Mouse (Mus musculus) CD4-positive helper T cell, adult 2 months (primary cell): ENCODE results near the gene Zcchc2.

Experiments used
- DNase-seq: peaks from one replicate; pipeline ENCODE4 v3.0.0-alpha.2; 2012; ENCODE audit warnings: low read depth, missing footprints, low spot score

The Zcchc2 gene

GRCm38 (mm10) chr1:106036861-106037599 is 46.8 kb downstream of the Zcchc2 start:
- DNase-seq: peak; percentile 45

DNA sequence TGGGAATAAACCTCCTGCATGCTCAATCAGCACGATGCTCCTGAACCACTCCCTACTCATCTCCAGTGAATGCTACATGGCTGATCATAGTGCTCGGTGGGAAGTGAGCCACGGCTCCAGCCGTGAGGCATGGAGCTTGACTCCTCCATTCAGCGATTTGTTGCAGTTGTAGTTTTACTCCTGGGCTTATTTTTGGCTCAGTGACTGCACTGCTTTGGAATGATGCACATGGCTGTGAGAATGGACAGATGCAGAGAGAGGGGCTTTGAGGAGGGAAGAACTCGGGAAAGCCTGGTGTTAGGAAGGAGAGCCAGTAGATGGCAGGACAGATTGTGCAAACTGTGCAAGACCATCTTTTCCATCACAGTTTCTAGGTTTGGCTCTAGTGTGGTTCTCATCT is 49.1 kb downstream of the Zcchc2 start:
- no peak for DNase-seq

DNA sequence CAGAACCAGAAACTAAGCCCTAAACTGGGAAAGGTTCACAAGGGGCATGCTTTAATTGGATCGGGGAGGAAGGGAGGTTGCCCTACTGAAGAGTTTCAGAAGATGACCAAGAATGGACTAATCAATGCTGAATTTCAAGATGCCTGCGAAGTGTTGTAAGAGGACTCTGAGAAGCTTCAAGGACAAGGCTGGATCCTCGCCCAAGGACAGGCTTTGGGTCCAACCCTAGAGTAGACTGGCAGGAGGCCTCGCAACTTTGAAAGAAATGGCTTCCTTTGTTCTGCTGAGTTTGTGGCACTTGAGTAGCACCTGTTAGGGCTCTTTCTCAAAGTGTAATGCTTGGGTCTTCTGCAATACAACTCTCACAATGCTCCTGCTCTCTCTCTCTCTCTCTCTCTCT is 50.1 kb downstream of the Zcchc2 start:
- no peak for DNase-seq

DNA sequence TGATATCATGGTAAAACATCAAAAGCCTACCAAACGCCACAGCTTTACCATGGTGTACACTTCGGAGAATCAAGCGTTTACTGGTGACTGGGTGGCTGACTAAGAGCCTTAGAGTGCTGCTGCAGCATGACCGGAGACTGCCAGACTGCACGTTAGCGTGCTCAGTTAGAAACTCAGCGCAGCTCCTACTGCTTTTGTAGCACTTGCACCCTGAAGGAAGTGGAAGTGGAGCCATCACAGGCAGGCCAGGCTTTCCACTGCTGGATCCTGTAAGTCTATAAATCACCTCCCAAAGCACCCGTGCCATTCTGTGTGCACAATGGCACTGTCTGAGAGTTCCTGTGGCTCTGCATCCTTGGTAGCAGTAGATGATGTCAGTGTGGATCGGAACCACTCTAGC is 52.0 kb downstream of the Zcchc2 start:
- DNase-seq: no peak

DNA sequence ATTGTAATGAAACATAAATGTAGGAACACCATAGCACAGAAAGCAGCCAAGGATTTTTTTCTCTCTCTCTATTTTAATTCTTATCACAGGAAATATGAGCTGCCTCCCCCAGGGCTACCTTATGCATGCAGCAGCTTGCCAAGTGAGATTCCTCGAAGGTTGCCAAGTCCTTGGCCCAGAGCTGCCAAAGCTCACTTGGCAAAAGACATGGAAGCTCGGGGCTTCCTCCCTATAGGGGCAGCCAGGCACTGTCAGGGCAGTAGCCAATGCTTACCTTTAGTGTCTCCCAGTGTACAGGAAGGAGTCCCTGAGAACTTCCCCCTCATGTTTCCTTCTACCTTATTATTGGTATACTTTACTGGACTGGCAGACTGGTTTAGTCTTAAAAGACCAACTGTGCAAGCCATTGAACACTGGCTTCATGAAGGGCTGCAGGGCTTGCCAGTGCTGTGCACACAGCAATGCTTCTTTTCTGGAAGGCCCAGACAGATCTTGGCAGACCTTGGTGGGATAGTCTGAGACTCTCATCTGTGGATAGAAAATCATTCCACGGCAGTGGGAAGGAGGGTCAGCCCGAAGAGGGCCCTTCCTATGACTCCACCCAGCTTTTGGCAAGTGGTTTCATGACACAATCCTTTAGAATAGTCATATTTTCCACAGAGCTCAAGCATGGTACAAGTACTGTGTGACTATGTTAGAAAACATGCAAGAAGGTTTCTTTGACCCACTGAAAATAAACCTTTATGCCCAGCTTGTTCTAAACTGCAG is 53.0 kb downstream of the Zcchc2 start:
- no peak for DNase-seq

DNA sequence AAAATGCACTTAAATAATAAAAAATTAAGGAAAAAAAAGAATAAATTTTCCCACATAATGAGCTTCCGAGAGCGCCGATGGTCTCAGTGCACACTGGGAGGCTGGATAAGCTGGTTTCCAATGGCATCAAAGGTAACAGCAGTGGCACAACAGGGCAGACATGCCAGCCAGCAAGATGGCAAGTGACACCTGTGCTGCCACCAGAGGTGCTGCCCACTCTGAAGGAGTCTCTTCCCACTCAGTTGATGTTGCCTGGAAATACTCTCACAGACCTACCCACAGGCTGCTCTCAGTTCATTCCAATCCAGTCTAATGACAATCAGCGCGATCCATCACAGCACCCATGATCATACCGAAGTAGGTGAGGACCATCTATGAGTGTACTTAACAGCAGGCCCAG is 58.8 kb downstream of the Zcchc2 start:
- DNase-seq: no peak

DNA sequence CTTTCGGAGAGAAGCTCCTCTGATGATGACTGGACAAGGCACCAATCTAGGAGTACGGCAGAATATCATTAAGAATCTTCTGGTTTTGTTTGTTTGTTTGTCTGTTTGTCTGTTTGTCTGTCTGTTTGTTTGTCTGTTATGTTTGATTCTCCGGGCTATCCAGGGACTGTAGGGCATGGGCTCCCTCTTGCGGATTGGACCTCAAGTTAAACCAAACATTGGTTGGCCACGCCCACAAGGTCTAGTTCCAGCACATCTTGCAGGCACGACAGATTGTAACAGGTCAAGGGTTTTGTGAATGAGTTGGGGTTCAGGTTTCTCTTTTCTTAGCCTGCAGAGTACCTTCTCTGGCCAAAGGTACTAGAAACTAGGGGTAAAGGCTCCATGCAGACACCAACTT is 64.8 kb downstream of the Zcchc2 start:
- DNase-seq: no peak

DNA sequence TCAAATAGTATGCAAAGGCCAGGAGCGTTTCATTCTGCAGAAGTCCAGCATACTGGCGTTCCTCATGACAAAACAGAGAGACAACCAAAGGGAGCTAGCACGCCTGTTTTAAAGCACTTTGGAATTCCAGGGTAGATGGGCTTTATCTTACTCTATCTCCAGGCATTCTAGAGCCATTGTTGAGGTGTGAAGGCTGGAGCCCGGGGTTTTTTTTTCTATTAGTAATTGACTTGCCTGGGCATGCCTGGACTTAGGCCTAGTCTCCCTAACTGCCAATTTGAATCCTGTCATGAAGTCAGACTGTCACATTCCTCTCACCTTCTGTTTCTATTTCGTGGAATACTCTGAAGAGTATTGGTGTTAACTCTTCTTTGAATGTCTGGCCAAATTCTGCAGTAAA is 68.1 kb downstream of the Zcchc2 start:
- DNase-seq: no peak

- no peak for DNase-seq
These were observed 69.5 kb downstream of the Zcchc2 start for GRCm38 (mm10) chr1:106059516-106060277.

DNA sequence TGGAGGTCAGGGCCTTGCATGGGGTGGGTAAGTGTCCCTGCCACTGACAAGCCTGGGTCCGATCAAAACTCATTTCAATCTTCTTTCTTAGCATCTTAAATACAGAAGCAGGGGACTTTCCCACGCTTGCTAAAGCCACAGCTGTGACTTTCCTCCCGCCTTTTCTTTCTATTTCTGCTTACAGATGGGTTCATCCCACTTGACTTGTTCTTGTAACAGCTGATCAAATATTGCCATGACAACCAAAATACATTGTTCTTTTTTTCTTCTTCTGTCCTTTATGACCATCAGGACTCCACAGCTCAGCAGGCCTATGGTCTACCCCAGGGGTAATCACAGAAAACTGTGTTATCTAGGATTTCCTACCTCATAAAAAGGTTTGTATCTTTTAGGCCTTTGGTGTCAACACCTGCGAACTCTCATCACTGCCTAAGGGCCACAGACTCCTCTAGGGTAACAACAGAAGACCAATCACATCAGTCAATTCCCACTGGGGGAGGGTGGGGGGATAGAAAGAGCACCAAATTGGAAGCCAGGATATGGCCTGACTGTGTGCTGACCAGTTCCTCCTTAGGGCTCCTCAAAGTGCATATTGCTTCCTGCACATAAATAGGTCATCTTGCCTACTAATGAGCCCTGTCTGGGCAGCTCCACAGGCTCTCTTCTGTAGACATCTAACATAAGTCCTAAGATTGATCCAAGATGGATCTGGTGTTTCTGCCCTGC is 71.1 kb downstream of the Zcchc2 start:
- no peak for DNase-seq

DNA sequence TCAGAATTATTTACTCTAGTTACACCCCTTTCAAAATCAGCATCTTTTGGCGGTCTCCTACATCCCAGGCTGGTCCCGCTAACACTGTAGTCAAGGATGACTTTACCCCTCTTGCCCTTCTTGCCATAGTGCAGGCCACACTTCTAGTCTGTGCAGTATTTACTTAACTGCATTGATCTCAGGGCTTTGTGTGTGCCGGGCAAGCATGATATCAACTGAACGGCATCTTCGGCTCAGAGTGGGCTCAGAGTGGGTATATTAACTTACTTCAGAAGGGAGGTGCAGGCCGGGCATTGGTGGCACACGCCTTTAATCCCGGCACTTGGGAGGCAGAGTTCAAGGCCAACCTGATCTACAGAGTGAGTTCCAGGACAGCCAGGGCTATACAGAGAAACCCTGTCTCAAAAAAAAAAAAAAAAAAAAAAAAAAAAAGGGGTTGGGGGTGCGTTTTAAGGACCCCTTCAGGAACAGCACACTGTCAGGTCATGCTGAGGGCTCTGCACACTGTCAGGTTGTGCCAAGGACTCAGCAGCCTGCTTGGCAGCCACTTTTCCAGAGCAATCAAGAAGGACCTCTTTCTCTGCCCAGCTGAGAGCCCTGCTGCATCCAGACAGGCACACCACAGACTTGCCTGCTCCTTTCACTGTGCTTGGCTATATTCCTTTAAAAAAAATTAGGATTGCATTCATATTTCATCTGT is 72.8 kb downstream of the Zcchc2 start:
- no peak for DNase-seq

DNA sequence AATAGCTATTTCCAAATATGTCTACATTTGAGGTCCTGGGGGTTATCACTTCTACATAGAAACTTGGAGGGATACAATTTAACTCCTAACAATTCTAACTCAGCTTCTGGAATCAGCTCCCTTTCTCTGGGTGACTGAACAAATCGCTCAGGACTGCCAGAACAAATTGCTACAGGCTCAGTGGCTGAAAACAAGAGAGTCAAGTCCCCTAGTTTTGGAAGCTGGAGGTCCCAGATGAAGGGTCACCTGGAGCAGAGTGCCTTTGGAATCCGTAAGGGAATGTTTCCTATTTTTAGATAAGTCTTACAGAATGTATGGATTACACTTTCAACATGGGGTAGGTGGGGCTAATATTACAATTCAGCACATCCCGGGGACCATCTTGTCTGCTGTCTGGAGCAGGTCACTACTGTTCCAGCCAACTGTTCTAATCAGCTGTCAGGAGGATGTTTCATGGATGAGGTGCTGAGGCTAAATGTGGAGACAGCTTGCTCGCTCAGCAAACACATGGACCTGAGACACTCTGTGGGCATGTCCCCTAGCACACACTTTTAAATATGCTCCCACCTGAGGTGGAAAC is 73.5 kb downstream of the Zcchc2 start:
- no peak for DNase-seq

DNA sequence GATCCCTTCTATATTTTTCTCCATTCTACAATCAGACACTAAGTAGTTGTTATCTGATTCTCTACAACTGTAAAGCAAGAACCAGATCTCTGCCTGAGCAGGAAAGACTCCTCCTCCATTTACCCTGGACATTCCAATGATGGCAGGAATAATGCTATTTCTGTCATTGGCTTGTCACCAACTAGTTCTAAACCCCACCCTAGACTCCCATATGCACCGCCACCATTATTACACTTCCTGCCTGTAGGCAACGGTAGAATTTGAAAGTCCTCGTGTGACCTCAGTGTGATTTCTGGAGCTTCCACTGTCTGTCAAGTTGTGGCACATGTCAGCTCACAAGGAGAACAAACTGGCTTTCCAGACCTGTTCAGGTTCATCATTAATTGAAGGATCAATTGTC is 74.1 kb downstream of the Zcchc2 start:
- no peak for DNase-seq

DNA sequence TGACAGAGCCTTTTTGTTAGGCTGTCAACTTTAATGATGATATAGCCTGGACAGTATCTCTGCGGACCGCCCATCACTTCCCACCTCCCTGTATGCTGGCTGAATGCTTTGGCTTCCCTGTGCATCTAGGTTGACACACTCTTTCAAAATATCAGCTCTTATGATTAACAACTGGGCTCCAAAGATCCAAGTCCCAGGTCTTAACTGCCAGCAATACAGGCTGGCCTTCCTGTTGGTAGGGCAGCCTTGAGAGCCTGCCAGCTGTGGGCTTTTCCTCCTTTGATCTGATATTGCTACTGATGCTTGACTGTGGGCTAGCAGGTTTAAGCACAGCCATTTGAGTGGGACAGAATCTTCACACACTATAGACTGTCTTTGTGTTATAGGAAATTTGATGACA is 74.5 kb downstream of the Zcchc2 start:
- DNase-seq: no peak

GRCm38 (mm10) chr1:106065679-106066078 is 75.5 kb downstream of the Zcchc2 start:
- no peak for DNase-seq

GRCm38 (mm10) chr1:106067306-106067705 is 77.1 kb downstream of the Zcchc2 start:
- no peak for DNase-seq

DNA sequence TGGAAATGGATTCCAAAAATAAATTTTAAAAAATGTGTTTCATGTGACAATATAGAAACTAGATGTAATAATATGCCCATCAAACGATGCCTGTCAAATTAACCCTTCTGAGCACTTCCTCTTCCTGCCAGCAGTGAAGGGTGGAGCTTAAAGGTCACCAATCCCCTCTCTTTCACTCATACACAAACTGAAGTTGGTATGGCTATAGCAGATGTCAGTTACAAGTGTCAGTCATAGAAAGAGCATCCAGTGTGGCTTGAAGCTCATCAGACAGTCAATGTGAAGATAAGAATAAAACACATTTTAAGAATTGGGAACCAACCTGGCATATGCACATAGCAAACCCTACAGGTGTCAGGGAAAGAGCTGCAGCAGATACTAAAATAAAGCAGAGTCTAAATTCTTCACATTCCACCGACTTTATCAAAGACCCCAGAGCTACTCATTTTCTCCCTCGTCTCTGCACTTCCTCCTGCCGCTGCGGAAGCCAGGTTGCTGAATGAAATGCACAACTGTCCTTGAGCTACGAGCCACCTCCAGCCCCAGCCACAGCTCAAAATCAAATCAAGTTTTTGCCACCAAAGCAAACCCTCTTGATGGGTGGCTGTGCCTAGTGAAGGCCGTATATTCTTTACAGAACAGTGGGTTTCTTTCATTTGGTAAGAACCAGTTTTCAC is 79.8 kb downstream of the Zcchc2 start:
- no peak for DNase-seq

- DNase-seq: no peak
These were observed 80.6 kb downstream of the Zcchc2 start for GRCm38 (mm10) chr1:106070814-106071213.

DNA sequence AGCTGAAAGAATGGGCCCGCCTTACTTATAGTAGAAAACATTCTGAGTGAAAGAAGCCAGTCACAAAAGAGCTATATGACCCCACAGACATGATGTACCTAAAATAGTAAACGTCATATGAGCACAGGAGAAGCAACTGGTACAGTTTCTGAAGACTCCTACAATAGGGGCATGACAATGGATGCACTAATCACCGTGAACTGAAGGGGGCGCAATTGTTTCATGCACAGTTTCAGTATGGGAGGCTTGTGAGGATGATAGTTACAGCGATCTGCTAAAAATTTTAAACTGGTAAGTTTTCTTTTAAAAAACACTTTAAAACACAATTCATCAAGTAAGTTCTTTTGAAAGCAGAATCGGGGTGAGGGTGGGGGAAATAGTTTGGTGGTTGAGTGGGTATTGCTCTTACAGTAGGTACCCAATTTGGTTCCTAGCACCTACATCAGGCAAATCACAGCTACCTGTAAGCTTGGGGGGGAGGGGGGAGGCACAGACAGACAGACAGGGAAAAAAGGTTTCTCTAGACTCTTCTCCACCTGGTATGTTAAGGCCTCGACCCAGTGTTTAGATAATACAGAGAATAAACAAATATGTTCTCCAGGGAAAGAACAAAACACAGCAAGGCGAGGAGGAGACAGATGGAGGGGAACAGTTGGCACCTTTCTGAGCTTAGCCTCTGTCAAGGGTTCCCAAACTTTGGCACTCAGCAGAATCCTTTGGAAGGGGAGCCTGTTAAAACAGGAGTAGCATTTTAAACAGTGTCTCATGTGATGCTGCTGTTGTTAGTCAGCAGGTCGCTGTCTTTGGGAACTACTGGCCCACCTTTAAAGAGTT is 81.2 kb downstream of the Zcchc2 start:
- peak; percentile 57 for DNase-seq
